Mouse (Mus musculus) heart, embryonic 16.5 days (tissue): ENCODE results near the gene Gcnt3. TPM values are rescaled to one million over a fixed set of nuclear protein-coding genes. Genes with fewer than 3 reads are reported as not detected.

ENCODE experiments used
- ATAC-seq: fragments of 200-750 bp; cut with Nextera tagmentation; replicated peaks from 2 replicates; pipeline ENCODE4 v1.8.0; 2017; ENCODE audit warnings: moderate number of reproducible peaks; ENCODE audit not compliant: insufficient read depth, low FRiP score; ENCODE audit errors: extremely low read depth
- H3K27ac ChIP-seq: fragments of 300-500 bp; sonication (generic); 2 replicates; pipeline ENCODE4 v1.5.1; 2014; ENCODE audit warnings: mild to moderate bottlenecking, low read length, control low read depth, moderate library complexity
- H3K27me3 ChIP-seq: fragments of 300-500 bp; sonication (generic); 2 replicates; pipeline ENCODE4 v1.6.1; 2014; ENCODE audit warnings: low read length, mixed read lengths; ENCODE audit not compliant: control insufficient read depth, insufficient read depth
- H3K36me3 ChIP-seq: fragments of 300-500 bp; sonication (generic); 2 replicates; pipeline ENCODE4 v1.6.1; 2014; ENCODE audit not compliant: control insufficient read depth, insufficient read depth
- H3K4me1 ChIP-seq: fragments of 300-500 bp; sonication (generic); 2 replicates; pipeline ENCODE4 v1.6.1; 2014; ENCODE audit warnings: low read length, mixed read lengths; ENCODE audit not compliant: control insufficient read depth, insufficient read depth
- H3K4me2 ChIP-seq: fragments of 300-500 bp; sonication (generic); 2 replicates; pipeline ENCODE4 v1.6.1; 2014; ENCODE audit warnings: low read depth, mild to moderate bottlenecking, control low read depth, low read length
- H3K4me3 ChIP-seq: fragments of 300-500 bp; sonication (generic); 2 replicates; pipeline ENCODE4 v1.5.1; 2014; ENCODE audit warnings: mild to moderate bottlenecking, control low read depth, low read length
- H3K9ac ChIP-seq: fragments of 300-500 bp; sonication (generic); 2 replicates; pipeline ENCODE4 v1.6.1; 2014; ENCODE audit warnings: low read length, control low read depth
- H3K9me3 ChIP-seq: fragments of 300-500 bp; sonication (generic); replicated peaks from 2 replicates; pipeline ENCODE4 v1.6.1; 2016; ENCODE audit warnings: low read length; ENCODE audit not compliant: control insufficient read depth
- whole genome bisulfite sequencing: fragments of 180-500 bp; shearing (Covaris S2); extraction: QIAGEN DNeasy Blood & Tissue Kit; methylation state at CpG from one replicate; pipeline ENCODE4 v1.1.7; 2014; 5-methylcytosine and 5-hydroxymethylcytosine counted together
- polyA plus RNA-seq: library from polyadenylated mRNA; unstranded; fragments of >200 nt; fragmentation: Nextera tagmentation; extraction: Ambion mirVana; gene quantifications from 2 replicates; pipeline ENCODE4 v1.2.1, GENCODE M21; 2015

The Gcnt3 gene
- polyA plus RNA-seq, 1 experiment from 2014 or later = 0.11 TPM

- no peak overlapping the region for H3K4me2 ChIP-seq
- no peaks in the 10 kb centered on the region for H3K9me3 ChIP-seq
- WGBS = 78% methylated on average over 5 of the region's 5 CpGs
Measured at GRCm38 (mm10) chr9:69986571-69986970, 51.3 kb downstream of the Gcnt3 start.

GRCm38 (mm10) chr9:69986063-69986462 lies 51.8 kb downstream of the Gcnt3 start:
- H3K4me2 ChIP-seq = no peak overlapping the region
- 78% methylated on average over 10 of the region's 10 CpGs for WGBS
- H3K27ac ChIP-seq = no peak overlapping the region
- H3K9me3 ChIP-seq = no peaks in the 10 kb centered on the region
- H3K36me3 ChIP-seq = no peaks in the 10 kb centered on the region
- H3K9ac ChIP-seq = no peak overlapping the region
- no peak for ATAC-seq
- H3K4me3 ChIP-seq = no peak overlapping the region
- H3K27me3 ChIP-seq = no peaks in the 10 kb centered on the region
- peaks cover 12% of the 10 kb centered on the region for H3K4me1 ChIP-seq

More at GRCm38 (mm10) chr9:69986571-69986970, 51.3 kb downstream of the Gcnt3 start:
- Histone ChIP-seq H3K4me3 (no peak overlapping the region), H3K9ac (no peak overlapping the region), H3K36me3 (no peaks in the 10 kb centered on the region), H3K27me3 (no peaks in the 10 kb centered on the region), H3K27ac (no peak overlapping the region), H3K4me1 (peaks cover 17% of the 10 kb centered on the region)
- ATAC-seq = no peak

- H3K9me3 ChIP-seq = no peaks in the 10 kb centered on the region
- no peaks in the 10 kb centered on the region for H3K36me3 ChIP-seq
- no peaks in the 10 kb centered on the region for H3K27me3 ChIP-seq
- WGBS = 70% methylated on average over 1 of the region's 1 CpGs
- H3K4me1 ChIP-seq = peaks cover 6% of the 10 kb centered on the region
- ATAC-seq = no peak
- no peak overlapping the region for H3K9ac ChIP-seq
- no peak overlapping the region for H3K27ac ChIP-seq
- H3K4me2 ChIP-seq = no peak overlapping the region
- H3K4me3 ChIP-seq = no peak overlapping the region
Measured at GRCm38 (mm10) chr9:69985526-69985925, 52.4 kb downstream of the Gcnt3 start.

Other genes with a start within 250 kb of the Gcnt3 start
- 120 and 129 TPM in 2 replicates for gene Bnip2, start 48.6 kb downstream of the Gcnt3 start, polyA plus RNA-seq
- gene Gtf2a2, start 25.5 kb downstream of the Gcnt3 start, polyA plus RNA-seq = 168 and 183 TPM in 2 replicates
- gene Fam81a, start 104.5 kb upstream of the Gcnt3 start, polyA plus RNA-seq = 41.4 and 43.9 TPM in 2 replicates
- gene Myo1e, start 169.3 kb upstream of the Gcnt3 start, polyA plus RNA-seq = 12.2 and 15.6 TPM in 2 replicates